Mouse (Mus musculus): ENCODE results near the gene Faap20. TPM values are rescaled to one million over a fixed set of nuclear protein-coding genes. Genes with fewer than 3 reads are reported as not detected.

Gene Faap20
- polyA plus RNA-seq, 1 experiment = 0.51 TPM

DNA sequence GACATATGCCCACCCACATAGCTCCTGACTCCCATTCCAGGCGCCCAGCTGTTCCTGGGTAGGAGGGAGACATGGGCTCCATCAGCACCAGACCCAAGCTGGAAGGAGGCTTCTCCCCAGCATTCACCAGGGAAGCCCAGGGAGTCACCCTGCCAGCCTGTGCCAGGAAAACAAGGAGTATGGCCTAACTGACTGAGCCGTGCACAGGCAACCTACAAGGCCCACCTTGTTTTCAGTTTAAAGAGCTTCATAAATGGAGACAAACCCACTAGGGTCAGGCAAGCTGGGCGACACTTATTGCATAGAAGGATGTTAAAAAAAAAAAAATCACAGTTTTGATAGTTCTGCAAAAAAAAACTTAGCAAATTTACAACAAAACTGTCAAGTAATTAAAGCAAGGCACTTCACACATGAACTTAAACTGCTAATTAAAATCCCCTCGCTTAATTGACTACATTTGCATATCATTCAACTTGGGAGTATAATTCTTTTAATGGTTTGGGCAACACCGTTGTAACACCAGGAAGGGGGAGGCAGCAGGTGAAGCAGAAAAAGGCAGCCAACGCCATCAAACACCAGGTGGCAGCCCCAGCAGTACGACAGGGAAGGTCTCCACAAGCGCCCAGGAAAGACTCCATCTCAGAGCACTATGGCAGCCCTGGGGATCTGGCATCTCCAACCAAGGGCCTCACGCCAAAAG, 36.4 kb upstream of the Faap20 start:
- no peak for TF ChIP-seq TAL1 (IDR thresholded peaks at IDR 0.05; ENCODE audit: low read length)
- no peak for TF ChIP-seq GATA1 (IDR thresholded peaks at IDR 0.05; ENCODE audit: low read length)
- H3K4me1 ChIP-seq (ENCODE audit: control insufficient read depth) = peaks cover 2% of the 10 kb centered on the region; the same call in 1 of the 2 replicates
- H3K27me3 ChIP-seq (ENCODE audit: control insufficient read depth) = no peaks in the 10 kb centered on the region
- H3K9me3 ChIP-seq (ENCODE audit: control insufficient read depth, low read length) = no peaks in the 10 kb centered on the region
- H3K4me3 ChIP-seq (replicated peaks) = no peak overlapping the region
- peaks cover 8% of the 10 kb centered on the region for H3K36me3 ChIP-seq (ENCODE audit: control insufficient read depth)

DNA sequence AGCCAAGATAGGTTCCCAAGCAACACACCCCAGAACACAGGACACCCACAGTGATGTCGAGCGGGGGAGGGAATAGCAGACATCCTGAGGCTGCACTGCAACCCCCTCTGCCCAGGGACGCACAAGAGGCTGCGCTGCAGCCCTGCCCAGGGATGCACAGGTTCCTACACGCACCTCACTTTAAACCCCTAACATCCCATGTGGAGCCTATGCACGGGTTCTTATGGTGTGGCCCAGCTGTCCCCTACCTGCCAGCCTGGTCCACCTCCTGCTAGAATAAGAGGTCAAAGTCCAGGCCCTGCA, 35.9 kb upstream of the Faap20 start:
- Histone ChIP-seq H3K36me3 (ENCODE audit: control insufficient read depth) (peaks cover 8% of the 10 kb centered on the region), H3K4me3 (replicated peaks) (no peak overlapping the region), H3K9me3 (ENCODE audit: control insufficient read depth, low read length) (no peaks in the 10 kb centered on the region), H3K4me1 (ENCODE audit: control insufficient read depth) (peaks cover 2% of the 10 kb centered on the region; the same call in 1 of the 2 replicates), H3K27me3 (ENCODE audit: control insufficient read depth) (no peaks in the 10 kb centered on the region)
- TF ChIP-seq GATA1 (IDR thresholded peaks at IDR 0.05; ENCODE audit: low read length) (no peak), TAL1 (IDR thresholded peaks at IDR 0.05; ENCODE audit: low read length) (no peak)

DNA sequence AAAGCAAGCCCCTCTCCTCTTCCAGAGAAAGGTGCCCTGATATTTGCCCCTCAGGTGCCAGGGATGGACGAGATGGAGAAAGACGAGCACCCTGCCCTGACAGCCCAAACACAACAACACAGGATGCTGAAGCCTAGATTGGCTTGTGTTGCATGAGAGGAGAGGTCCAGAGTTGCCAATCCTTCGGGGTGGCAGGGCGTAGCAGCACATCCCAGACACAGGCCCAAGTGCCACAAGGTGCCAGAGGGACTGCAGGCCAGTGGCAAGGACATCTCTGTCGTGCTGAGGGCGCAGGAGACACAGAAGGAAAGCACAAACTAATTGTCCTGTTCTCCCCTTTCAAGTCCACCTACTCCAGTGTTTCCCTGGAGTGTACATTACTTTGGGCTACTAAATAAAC, 35.4 kb upstream of the Faap20 start:
- H3K4me1 ChIP-seq (ENCODE audit: control insufficient read depth) = peaks cover 3% of the 10 kb centered on the region
- TF ChIP-seq TAL1 (IDR thresholded peaks at IDR 0.05; ENCODE audit: low read length) (no peak), GATA1 (IDR thresholded peaks at IDR 0.05; ENCODE audit: low read length) (no peak)
- peaks cover 4% of the 10 kb centered on the region for H3K27me3 ChIP-seq (ENCODE audit: control insufficient read depth)
- no peaks in the 10 kb centered on the region for H3K9me3 ChIP-seq (ENCODE audit: control insufficient read depth, low read length)
- H3K4me3 ChIP-seq (replicated peaks) = no peak overlapping the region
- H3K36me3 ChIP-seq (ENCODE audit: control insufficient read depth) = peaks cover 8% of the 10 kb centered on the region

DNA sequence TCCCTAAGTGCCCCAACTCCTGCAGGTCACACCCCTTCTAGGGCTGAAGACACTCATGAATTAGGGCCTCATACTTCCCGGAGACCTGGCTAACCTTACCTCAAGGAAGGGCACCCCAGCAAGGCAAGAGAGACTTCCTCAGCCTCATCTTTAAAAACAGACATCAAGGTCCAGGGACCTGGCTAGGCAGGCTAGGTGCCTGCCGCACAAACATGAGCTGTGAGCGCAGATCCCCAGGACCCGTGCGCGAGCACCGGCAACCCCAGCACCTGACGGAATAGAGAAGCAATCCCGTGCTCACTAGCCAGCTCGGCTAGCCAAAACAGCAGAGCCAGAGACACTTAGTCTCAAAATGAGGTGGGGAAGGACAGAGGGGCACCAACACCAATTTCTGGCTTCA, 34.8 kb upstream of the Faap20 start:
- peaks cover 8% of the 10 kb centered on the region for H3K36me3 ChIP-seq (ENCODE audit: control insufficient read depth)
- TF ChIP-seq GATA1 (IDR thresholded peaks at IDR 0.05; ENCODE audit: low read length) = no peak
- TF ChIP-seq TAL1 (IDR thresholded peaks at IDR 0.05; ENCODE audit: low read length) = no peak
- peaks cover 10% of the 10 kb centered on the region for H3K27me3 ChIP-seq (ENCODE audit: control insufficient read depth)
- H3K9me3 ChIP-seq (ENCODE audit: control insufficient read depth, low read length) = no peaks in the 10 kb centered on the region
- peaks cover 9% of the 10 kb centered on the region for H3K4me1 ChIP-seq (ENCODE audit: control insufficient read depth)
- H3K4me3 ChIP-seq (replicated peaks) = no peak overlapping the region

DNA sequence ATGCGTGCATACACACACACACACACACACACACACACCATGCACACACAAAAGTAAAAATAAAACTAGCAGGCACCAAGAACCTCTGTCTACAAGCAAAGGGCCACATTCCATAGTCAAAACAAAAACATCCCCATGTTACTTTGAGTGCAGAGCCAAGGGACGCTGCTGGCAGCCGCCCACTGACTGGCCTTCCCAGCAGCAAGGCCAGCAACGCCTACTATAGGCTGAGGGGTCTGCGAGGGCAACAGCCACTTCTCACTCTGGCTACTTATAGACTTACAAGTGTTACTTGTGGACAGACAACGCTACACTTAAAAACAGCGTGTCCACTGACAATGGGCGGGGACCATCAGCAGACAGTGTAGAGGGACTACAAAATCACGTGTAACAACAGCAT, 34.4 kb upstream of the Faap20 start:
- Histone ChIP-seq H3K9me3 (ENCODE audit: control insufficient read depth, low read length) (no peaks in the 10 kb centered on the region), H3K36me3 (ENCODE audit: control insufficient read depth) (peaks cover 8% of the 10 kb centered on the region), H3K4me3 (replicated peaks) (no peak overlapping the region), H3K27me3 (ENCODE audit: control insufficient read depth) (peaks cover 14% of the 10 kb centered on the region), H3K4me1 (ENCODE audit: control insufficient read depth) (peaks cover 13% of the 10 kb centered on the region)
- TF ChIP-seq TAL1 (IDR thresholded peaks at IDR 0.05; ENCODE audit: low read length) (no peak), GATA1 (IDR thresholded peaks at IDR 0.05; ENCODE audit: low read length) (no peak)

DNA sequence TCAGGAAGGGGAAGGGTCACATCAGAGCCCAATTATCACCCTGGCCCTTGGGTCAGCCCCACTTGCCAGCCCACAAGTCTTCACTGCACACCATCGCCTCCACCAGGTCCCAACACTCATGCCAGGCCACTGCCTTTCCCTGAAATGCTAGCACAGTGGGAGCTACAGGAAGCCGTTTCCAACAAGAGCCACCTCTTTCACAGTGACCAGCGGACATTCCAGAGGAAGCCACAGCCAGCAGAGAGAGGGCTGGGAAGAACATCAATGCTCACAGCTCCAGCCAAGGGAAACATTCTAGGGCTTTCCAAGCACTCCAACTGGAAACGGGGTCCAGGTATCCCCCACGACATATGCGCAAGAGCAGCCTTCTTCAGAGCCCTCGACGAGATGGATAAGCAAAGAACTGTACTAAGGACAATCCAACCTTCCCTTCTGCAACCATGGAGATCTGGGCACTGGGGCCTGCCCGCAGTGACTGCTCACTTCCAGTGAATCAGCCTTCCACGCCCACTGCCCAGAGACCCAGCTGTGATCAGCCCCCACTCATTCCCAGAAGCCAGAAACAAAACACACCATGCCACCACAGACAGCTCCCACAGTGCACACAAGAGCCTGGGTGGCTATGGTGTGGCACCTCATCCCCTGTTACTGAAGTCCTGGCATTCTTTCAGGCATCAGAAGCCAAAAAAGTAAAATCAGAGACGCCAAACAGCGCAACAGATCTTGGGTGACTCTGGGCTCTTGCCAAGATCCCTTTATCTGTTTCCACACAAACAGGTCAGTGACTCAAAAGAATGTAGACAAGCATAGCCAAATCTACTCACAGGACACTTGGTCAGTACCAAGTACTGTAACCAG, 33.6 kb upstream of the Faap20 start:
- TF ChIP-seq TAL1 (IDR thresholded peaks at IDR 0.05; ENCODE audit: low read length) (no peak), GATA1 (IDR thresholded peaks at IDR 0.05; ENCODE audit: low read length) (no peak)

DNA sequence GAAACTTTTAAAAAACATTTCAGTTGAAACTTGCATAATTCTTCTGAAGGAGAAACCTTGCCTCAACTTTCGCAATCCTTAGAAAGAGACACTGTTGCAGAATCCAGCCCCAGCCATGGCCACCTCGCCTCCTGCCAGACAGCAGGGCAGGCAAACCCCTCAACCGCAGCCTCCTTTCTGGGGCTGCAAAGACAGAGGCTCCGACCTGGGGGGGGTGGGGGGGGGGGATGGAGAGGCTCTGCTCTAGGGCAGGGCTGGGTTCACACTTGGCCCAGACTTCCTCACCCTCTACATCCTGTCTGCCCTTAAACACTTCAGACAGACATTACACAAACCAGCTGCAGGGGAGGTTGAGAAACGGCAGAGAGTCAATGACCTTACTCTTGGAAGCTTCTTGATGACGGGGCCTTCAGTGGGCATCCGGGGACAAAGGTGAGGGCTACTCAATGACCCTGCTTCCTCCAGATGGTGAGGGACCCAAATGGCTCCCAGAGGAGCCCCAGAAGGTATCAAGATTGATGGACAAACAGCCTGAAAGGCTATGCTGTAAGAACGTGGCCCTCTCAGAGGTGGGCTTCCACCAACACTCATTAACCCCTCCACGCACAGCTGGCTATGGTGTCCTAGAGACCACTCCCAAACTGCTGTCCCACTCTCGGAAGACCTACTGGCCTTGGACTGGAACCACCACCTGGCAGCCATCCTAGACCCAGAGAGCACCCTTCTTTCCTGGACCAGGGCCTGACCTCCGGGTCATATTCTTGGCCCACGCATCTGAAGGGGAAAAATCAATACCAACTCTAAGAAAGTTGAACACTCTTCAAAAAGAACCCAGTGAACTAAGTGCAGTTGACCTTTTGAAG, 32.1 kb upstream of the Faap20 start:
- H3K36me3 ChIP-seq (ENCODE audit: control insufficient read depth) = no peaks in the 10 kb centered on the region; the same call in 1 of the 2 replicates
- H3K4me1 ChIP-seq (ENCODE audit: control insufficient read depth) = peaks cover 33% of the 10 kb centered on the region
- TF ChIP-seq TAL1 (IDR thresholded peaks at IDR 0.05; ENCODE audit: low read length) (no peak), GATA1 (IDR thresholded peaks at IDR 0.05; ENCODE audit: low read length) (no peak)
- H3K27me3 ChIP-seq (ENCODE audit: control insufficient read depth) = peaks cover 37% of the 10 kb centered on the region
- no peak overlapping the region for H3K4me3 ChIP-seq (replicated peaks)
- peaks cover 7% of the 10 kb centered on the region; the same call in 1 of the 2 replicates for H3K9me3 ChIP-seq (ENCODE audit: control insufficient read depth, low read length)

More for the DNA sequence above, 33.6 kb upstream of the Faap20 start:
- peaks cover 20% of the 10 kb centered on the region for H3K4me1 ChIP-seq (ENCODE audit: control insufficient read depth)
- H3K36me3 ChIP-seq (ENCODE audit: control insufficient read depth) = peaks cover 4% of the 10 kb centered on the region
- H3K27me3 ChIP-seq (ENCODE audit: control insufficient read depth) = peaks cover 22% of the 10 kb centered on the region
- H3K4me3 ChIP-seq (replicated peaks) = no peak overlapping the region
- H3K9me3 ChIP-seq (ENCODE audit: control insufficient read depth, low read length) = no peaks in the 10 kb centered on the region

DNA sequence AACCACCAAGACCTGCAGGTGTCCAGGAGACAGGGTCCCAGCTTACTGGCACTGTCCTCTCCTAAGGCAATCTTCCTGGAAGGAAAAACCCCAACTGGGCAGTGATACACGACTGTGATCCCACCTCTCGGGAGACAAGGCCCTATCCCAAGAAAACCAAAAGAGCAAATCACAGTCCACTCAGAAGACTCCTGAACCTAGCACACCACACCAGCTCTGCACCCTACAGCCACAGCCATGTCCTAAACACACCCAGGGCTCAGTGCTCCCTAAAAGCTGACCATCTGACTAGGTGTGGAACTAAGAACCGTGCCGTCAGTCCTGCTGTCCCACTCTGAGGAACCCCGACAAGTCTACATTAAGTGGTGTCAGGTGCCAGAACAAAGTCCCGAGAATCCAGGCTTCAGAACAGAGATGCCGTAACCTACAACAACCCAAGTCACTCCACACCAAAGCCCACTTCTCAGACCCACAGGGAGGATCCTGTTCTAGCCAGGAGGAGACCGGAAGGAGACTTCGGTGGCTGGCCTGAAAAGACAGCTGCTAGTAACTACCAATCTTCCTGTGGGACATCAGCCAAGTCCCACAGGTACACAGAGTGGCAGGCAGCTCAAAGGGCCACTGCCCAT, 31.4 kb upstream of the Faap20 start:
- peaks cover 7% of the 10 kb centered on the region; the same call in 1 of the 2 replicates for H3K9me3 ChIP-seq (ENCODE audit: control insufficient read depth, low read length)
- peaks cover 40% of the 10 kb centered on the region for H3K27me3 ChIP-seq (ENCODE audit: control insufficient read depth)
- H3K4me3 ChIP-seq (replicated peaks) = no peak overlapping the region
- no peaks in the 10 kb centered on the region; the same call in 1 of the 2 replicates for H3K36me3 ChIP-seq (ENCODE audit: control insufficient read depth)
- TF ChIP-seq TAL1 (IDR thresholded peaks at IDR 0.05; ENCODE audit: low read length) = no peak
- TF ChIP-seq GATA1 (IDR thresholded peaks at IDR 0.05; ENCODE audit: low read length) = no peak
- H3K4me1 ChIP-seq (ENCODE audit: control insufficient read depth) = peaks cover 35% of the 10 kb centered on the region
